Mouse (Mus musculus) heart, embryonic 14.5 days (tissue): ENCODE measurements around the gene Gipc3. TPM values are rescaled to one million over a fixed set of nuclear protein-coding genes. Genes with fewer than 3 reads are reported as not detected.
A peak's percentile ranks its signal among the peaks of the same experiment; 100 is the strongest.

Experiments used
- ATAC-seq: fragments of 200-750 bp; cut with Nextera tagmentation; 2 replicates; pipeline ENCODE4 v1.8.0; 2017; ENCODE audit warnings: low read depth, moderate TSS enrichment; ENCODE audit not compliant: insufficient number of reproducible peaks, insufficient read depth, low FRiP score
- H3K27ac ChIP-seq, 2 experiments: fragments of 200-500 bp in 1 of 2; fragments of 300-500 bp in 1 of 2; sonication (generic) in 1 of 2; replicated peaks in 1 of 2; 2 replicates each; pipeline ENCODE4 v1.5.1; 2012 to 2014; ENCODE audit warnings: low read depth in 2 of 2, low read length in 2 of 2, control low read depth in 1 of 2, mild to moderate bottlenecking in 1 of 2, mixed read lengths in 1 of 2; ENCODE audit not compliant: control insufficient read depth in 1 of 2, insufficient read depth in 1 of 2
- H3K27me3 ChIP-seq: fragments of 300-500 bp; sonication (generic); 2 replicates; pipeline ENCODE4 v1.6.1; 2014; ENCODE audit warnings: mild to moderate bottlenecking, low read length, control low read depth; ENCODE audit not compliant: control insufficient read depth, insufficient read depth
- H3K36me3 ChIP-seq: fragments of 300-500 bp; sonication (generic); 2 replicates; pipeline ENCODE4 v1.6.1; 2014; ENCODE audit warnings: mild to moderate bottlenecking, control low read depth, low read length, mixed read lengths; ENCODE audit not compliant: control insufficient read depth, insufficient read depth
- H3K4me1 ChIP-seq, 2 experiments: fragments of 200-500 bp in 1 of 2; fragments of 300-500 bp in 1 of 2; sonication (generic) in 1 of 2; 2 replicates each; pipeline ENCODE4 v1.6.1; 2012 to 2014; ENCODE audit warnings: low read length in 2 of 2, control low read depth in 1 of 2, mixed read lengths in 1 of 2; ENCODE audit not compliant: control insufficient read depth in 2 of 2, insufficient read depth in 2 of 2
- H3K4me2 ChIP-seq: fragments of 300-500 bp; sonication (generic); 2 replicates; pipeline ENCODE4 v1.6.1; 2014; ENCODE audit warnings: mild to moderate bottlenecking, low read length
- H3K4me3 ChIP-seq, 2 experiments: fragments of 200-500 bp in 1 of 2; fragments of 300-500 bp in 1 of 2; sonication (generic) in 1 of 2; 2 replicates each; pipeline ENCODE4 v1.5.1; 2012 to 2014; ENCODE audit warnings: low read length in 2 of 2, mild to moderate bottlenecking in 2 of 2, control low read depth in 1 of 2, low read depth in 1 of 2, moderate library complexity in 1 of 2; ENCODE audit not compliant: control insufficient read depth in 1 of 2, insufficient read depth in 1 of 2
- H3K9ac ChIP-seq: fragments of 300-500 bp; sonication (generic); 2 replicates; pipeline ENCODE4 v1.6.1; 2014; ENCODE audit warnings: mild to moderate bottlenecking, low read length
- H3K9me3 ChIP-seq: fragments of 300-500 bp; sonication (generic); 2 replicates; pipeline ENCODE4 v1.6.1; 2016; ENCODE audit warnings: low read length, control low read depth; ENCODE audit not compliant: control insufficient read depth
- WGBS: fragments of 180-500 bp; shearing (Covaris S2); extraction: QIAGEN DNeasy Blood & Tissue Kit; methylation state at CpG from one replicate; pipeline ENCODE4 v1.1.7; 2014; 5-methylcytosine and 5-hydroxymethylcytosine counted together
- polyA plus RNA-seq: library from polyadenylated mRNA; unstranded; fragments of >200 nt; fragmentation: Nextera tagmentation; extraction: Ambion mirVana; gene quantifications from 2 replicates; pipeline ENCODE4 v1.2.1, GENCODE M21; 2014

The Gipc3 gene
- polyA plus RNA-seq, 1 experiment from 2014 or later: 0.11 TPM

- H3K36me3 ChIP-seq: no peaks in the 10 kb centered on the region; the same call in 1 of the 2 replicates
- no peak overlapping the region for H3K4me3 ChIP-seq
- H3K27me3 ChIP-seq: peaks cover 17% of the 10 kb centered on the region
- H3K9ac ChIP-seq: 0 out of 2 replicates have a peak overlapping the region, but pooled peaks have one; percentile 78
- whole genome bisulfite sequencing: 86% methylated on average over 6 of the region's 6 CpGs
- H3K27ac ChIP-seq: no peak overlapping the region
- no peak for ATAC-seq
- H3K4me1 ChIP-seq: peaks cover 36 to 42% of the 10 kb centered on the region in 2 experiments
- no peaks in the 10 kb centered on the region for H3K9me3 ChIP-seq
- no peak overlapping the region for H3K4me2 ChIP-seq
These were observed 47.9 kb downstream of the Gipc3 start for GRCm38 (mm10) chr10:81295185-81295584.

- Histone ChIP-seq H3K4me3 (peak overlapping the region in 1 of 2 experiments; percentile 85; a peak in 3 of 4 replicates), H3K9ac (peak overlapping the region; percentile 78; the same call in 1 of the 2 replicates), H3K27ac (no peak overlapping the region), H3K4me1 (peaks cover 30 to 34% of the 10 kb centered on the region in 2 experiments), H3K27me3 (peaks cover 24% of the 10 kb centered on the region), H3K36me3 (no peaks in the 10 kb centered on the region; the same call in 1 of the 2 replicates), H3K9me3 (no peaks in the 10 kb centered on the region), H3K4me2 (peak overlapping the region; percentile 98)
- ATAC-seq: no peak
- WGBS: 48% methylated on average over 8 of the region's 8 CpGs
These were observed 48.6 kb downstream of the Gipc3 start for GRCm38 (mm10) chr10:81294442-81294841.

DNA sequence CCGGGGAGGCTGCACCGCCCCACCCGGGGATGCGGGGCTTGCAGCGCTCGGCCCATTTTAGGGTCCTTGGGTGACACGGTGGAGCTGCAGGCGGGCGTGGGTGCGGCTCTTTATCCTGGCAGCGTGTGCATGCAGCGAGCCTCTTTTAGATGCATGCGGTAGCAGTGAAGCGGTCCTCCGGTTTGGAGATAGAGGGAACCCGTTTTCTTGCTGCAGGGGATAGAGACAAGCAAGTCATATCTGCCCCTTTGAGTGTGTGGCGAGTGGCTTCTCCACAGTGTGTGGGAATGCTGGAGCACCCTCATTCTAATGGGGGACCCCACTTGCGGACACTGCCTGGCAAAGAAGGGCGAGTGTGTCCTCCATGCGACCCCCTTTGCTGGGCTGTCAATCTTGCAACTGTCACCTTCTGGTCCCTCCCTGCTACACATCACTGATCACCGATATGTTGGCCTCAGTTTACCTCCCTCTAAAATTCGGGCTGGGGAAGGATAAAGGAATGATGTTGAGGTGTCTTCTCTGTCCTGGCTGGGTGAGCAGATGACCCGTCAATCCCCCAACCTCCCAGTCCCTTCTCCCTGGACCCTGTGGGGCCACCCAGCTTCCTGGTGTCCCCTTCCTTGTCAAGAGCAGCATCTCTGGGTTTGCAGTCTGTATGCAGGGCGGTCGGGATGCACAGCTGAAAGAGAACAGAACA, 49.6 kb downstream of the Gipc3 start:
- H3K4me3 ChIP-seq: peak overlapping the region; percentile 83 to 85
- ATAC-seq: no peak
- no peaks in the 10 kb centered on the region; the same call in 1 of the 2 replicates for H3K36me3 ChIP-seq
- H3K4me1 ChIP-seq: peaks cover 27 to 29% of the 10 kb centered on the region in 2 experiments
- peak overlapping the region; percentile 78 for H3K9ac ChIP-seq
- WGBS: 3% methylated on average over 25 of the region's 25 CpGs
- peaks cover 26% of the 10 kb centered on the region for H3K27me3 ChIP-seq
- H3K4me2 ChIP-seq: peak overlapping the region; percentile 98
- no peaks in the 10 kb centered on the region for H3K9me3 ChIP-seq
- H3K27ac ChIP-seq: peak overlapping the region in 1 of 2 experiments; percentile 75; a peak in 1 of 4 replicates

GRCm38 (mm10) chr10:81292554-81293333, 50.3 kb downstream of the Gipc3 start, which contains the start of gene Pip5k1c:
Gene Pip5k1c (plus strand): TSS chr10:81292963.
- Histone ChIP-seq H3K9ac (peak within 1 kb of the TSS; percentile 78), H3K36me3 (no peaks in the 10 kb centered on the region; the same call in 1 of the 2 replicates), H3K4me3 (peak within 1 kb of the TSS; percentile 83 to 85), H3K27ac (peak within 1 kb of the TSS; percentile 60 to 75), H3K4me1 (peaks cover 20 to 24% of the 10 kb centered on the region in 2 experiments), H3K9me3 (no peaks in the 10 kb centered on the region), H3K27me3 (peaks cover 32% of the 10 kb centered on the region), H3K4me2 (peak within 1 kb of the TSS; percentile 98)
- under 1% methylated on average over 80 of the region's 80 CpGs for WGBS
- peak; percentile 93 for ATAC-seq

- H3K9ac ChIP-seq: no peak within 1 kb of the TSS
- WGBS: 67% methylated on average over 9 of the region's 9 CpGs
These were observed 51.5 kb downstream of the Gipc3 start, which contains the start of gene Tjp3 for GRCm38 (mm10) chr10:81291511-81292104. Gene Tjp3 (minus strand): TSS chr10:81291581.

DNA sequence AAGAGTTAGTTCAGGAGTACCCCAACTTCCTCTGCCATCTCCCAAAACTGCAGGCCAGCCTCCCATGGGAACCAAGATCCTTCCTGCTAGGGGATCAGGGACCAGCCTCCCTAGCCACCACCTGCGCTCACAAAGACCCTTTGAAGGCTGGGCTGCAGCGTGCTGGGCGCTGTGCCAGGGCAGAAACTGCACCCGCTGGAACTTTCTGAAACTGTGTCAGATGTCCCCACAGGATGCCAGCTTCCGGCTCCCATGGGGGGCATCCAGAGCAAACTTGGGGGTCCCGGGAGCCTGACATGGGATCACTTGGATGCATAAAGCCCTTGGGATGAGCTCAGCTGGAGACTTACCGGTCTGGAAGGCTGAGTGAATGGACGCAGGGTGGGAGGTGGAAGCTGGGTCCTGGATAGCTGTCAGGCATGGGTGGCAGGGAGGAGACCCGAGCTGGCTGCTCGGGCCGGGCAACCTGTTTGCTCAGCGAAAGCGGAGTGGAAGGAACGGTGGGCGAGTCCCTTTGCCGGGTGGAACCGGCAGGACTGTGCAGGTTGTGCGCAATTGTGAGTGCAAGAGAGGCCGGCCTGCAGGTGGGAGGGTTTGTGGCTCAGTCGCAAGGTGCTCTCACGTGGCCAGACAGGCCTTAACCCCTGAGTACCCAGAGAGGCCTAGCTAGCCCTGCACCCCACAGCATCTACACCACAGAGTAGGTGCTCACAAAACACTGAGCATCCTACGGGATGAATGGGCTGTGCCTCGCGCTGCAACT, 52.2 kb downstream of the Gipc3 start:
- Histone ChIP-seq H3K27ac (no peak overlapping the region), H3K4me2 (no peak overlapping the region)

More at GRCm38 (mm10) chr10:81291511-81292104, 51.5 kb downstream of the Gipc3 start, which contains the start of gene Tjp3:
- peaks cover 37% of the 10 kb centered on the region for H3K27me3 ChIP-seq
- H3K4me1 ChIP-seq: peaks cover 15 to 17% of the 10 kb centered on the region in 2 experiments
- no peak for ATAC-seq
- H3K4me3 ChIP-seq: no peak within 1 kb of the TSS
- no peak within 1 kb of the TSS for H3K27ac ChIP-seq
- no peaks in the 10 kb centered on the region; the same call in 1 of the 2 replicates for H3K36me3 ChIP-seq
- no peak within 1 kb of the TSS for H3K4me2 ChIP-seq
- no peaks in the 10 kb centered on the region for H3K9me3 ChIP-seq

More for the DNA sequence above, 52.2 kb downstream of the Gipc3 start:
- Histone ChIP-seq H3K36me3 (no peaks in the 10 kb centered on the region; the same call in 1 of the 2 replicates), H3K4me3 (no peak overlapping the region), H3K4me1 (peaks cover 17 to 18% of the 10 kb centered on the region in 2 experiments), H3K27me3 (peaks cover 37% of the 10 kb centered on the region), H3K9ac (no peak overlapping the region), H3K9me3 (no peaks in the 10 kb centered on the region)
- 17% methylated on average over 24 of the region's 24 CpGs for WGBS
- no peak for ATAC-seq
